Mouse (Mus musculus) CH12.LX (cell line): ENCODE measurements around the gene Errfi1.

Experiments used
- CTCF ChIP-seq, 2 experiments: IDR thresholded peaks in 1 of 2; conservative IDR thresholded peaks in 1 of 2; 2 replicates each; pipeline ENCODE4 v1.5.1; 2011 to 2012; ENCODE audit warnings: low read depth in 2 of 2, low read length in 2 of 2, improper control_type of control experiment in 1 of 2, inconsistent platforms in 1 of 2, mild to moderate bottlenecking in 1 of 2, moderate library complexity in 1 of 2
- EP300 ChIP-seq: IDR thresholded peaks from 2 replicates; pipeline ENCODE4 v1.6.1; 2011; ENCODE audit warnings: low read length, improper control_type of control experiment
- TBP ChIP-seq: conservative IDR thresholded peaks from 2 replicates; pipeline ENCODE4 v1.6.1; 2011; ENCODE audit warnings: low read depth, low read length, improper control_type of control experiment
- ZC3H11A ChIP-seq: IDR thresholded peaks from 2 replicates; pipeline ENCODE4 v1.6.1; 2012; ENCODE audit warnings: low read depth, mild to moderate bottlenecking, inconsistent platforms, low read length, improper control_type of control experiment

GRCm38 (mm10) chr4:150846316-150846715 lies 7.4 kb upstream of the Errfi1 start:
- TF ChIP-seq EP300 (no peak), CTCF (conservative IDR thresholded peaks at IDR 0.05 in 1 of 2, IDR thresholded peaks at IDR 0.05 in 1 of 2; ENCODE audit: low read depth in 2 of 2, low read length in 2 of 2) (no peak), TBP (no peak), ZC3H11A (no peak)
